Mouse (Mus musculus) heart, embryonic 11.5 days (tissue): ENCODE data around the gene Pfkfb4. TPM values are rescaled to one million over a fixed set of nuclear protein-coding genes. Genes with fewer than 3 reads are reported as not detected.

Experiments used
- ATAC-seq: fragments of 200-750 bp; cut with Nextera tagmentation; replicated peaks from 2 replicates; pipeline ENCODE4 v1.8.0; 2017; ENCODE audit warnings: moderate library complexity; ENCODE audit not compliant: insufficient number of reproducible peaks, low FRiP score, low TSS enrichment
- H3K27ac ChIP-seq: fragments of 300-500 bp; sonication (generic); 2 replicates; pipeline ENCODE4 v1.5.1; 2014; ENCODE audit warnings: mild to moderate bottlenecking, low read depth, low read length
- H3K27me3 ChIP-seq: fragments of 300-500 bp; sonication (generic); 2 replicates; pipeline ENCODE4 v1.6.1; 2014; ENCODE audit warnings: mild to moderate bottlenecking, low read length, mixed read lengths; ENCODE audit not compliant: control insufficient read depth, insufficient read depth
- H3K36me3 ChIP-seq: fragments of 300-500 bp; sonication (generic); 2 replicates; pipeline ENCODE4 v1.6.1; 2014; ENCODE audit warnings: mild to moderate bottlenecking, low read length, moderate library complexity, mixed read lengths; ENCODE audit not compliant: control insufficient read depth, insufficient read depth
- H3K4me1 ChIP-seq: fragments of 300-500 bp; sonication (generic); 2 replicates; pipeline ENCODE4 v1.6.1; 2014; ENCODE audit warnings: low read length; ENCODE audit not compliant: control insufficient read depth, insufficient read depth
- H3K4me2 ChIP-seq: fragments of 300-500 bp; sonication (generic); 2 replicates; pipeline ENCODE4 v1.6.1; 2014; ENCODE audit warnings: mild to moderate bottlenecking, moderate library complexity
- H3K4me3 ChIP-seq: fragments of 300-500 bp; sonication (generic); 2 replicates; pipeline ENCODE4 v1.5.1; 2014; ENCODE audit warnings: low read depth, low read length
- H3K9ac ChIP-seq: fragments of 300-500 bp; sonication (generic); 2 replicates; pipeline ENCODE4 v1.6.1; 2014; ENCODE audit warnings: mild to moderate bottlenecking, low read depth, low read length, moderate library complexity
- H3K9me3 ChIP-seq: fragments of 300-500 bp; sonication (generic); replicated peaks from 2 replicates; pipeline ENCODE4 v1.6.1; 2016; ENCODE audit warnings: low read length; ENCODE audit not compliant: control insufficient read depth
- WGBS: fragments of 180-500 bp; shearing (Covaris S2); extraction: QIAGEN DNeasy Blood & Tissue Kit; methylation state at CpG from one replicate; pipeline ENCODE4 v1.1.7; 2014; ENCODE audit not compliant: insufficient replicate concordance; 5-methylcytosine and 5-hydroxymethylcytosine counted together
- polyA plus RNA-seq: library from polyadenylated mRNA; unstranded; fragments of >200 nt; fragmentation: Nextera tagmentation; extraction: Ambion mirVana; gene quantifications from 2 replicates; pipeline ENCODE4 v1.2.1, GENCODE M21; 2014

The Pfkfb4 gene
- polyA plus RNA-seq, 1 experiment from 2014 or later, result 4.5 TPM

DNA sequence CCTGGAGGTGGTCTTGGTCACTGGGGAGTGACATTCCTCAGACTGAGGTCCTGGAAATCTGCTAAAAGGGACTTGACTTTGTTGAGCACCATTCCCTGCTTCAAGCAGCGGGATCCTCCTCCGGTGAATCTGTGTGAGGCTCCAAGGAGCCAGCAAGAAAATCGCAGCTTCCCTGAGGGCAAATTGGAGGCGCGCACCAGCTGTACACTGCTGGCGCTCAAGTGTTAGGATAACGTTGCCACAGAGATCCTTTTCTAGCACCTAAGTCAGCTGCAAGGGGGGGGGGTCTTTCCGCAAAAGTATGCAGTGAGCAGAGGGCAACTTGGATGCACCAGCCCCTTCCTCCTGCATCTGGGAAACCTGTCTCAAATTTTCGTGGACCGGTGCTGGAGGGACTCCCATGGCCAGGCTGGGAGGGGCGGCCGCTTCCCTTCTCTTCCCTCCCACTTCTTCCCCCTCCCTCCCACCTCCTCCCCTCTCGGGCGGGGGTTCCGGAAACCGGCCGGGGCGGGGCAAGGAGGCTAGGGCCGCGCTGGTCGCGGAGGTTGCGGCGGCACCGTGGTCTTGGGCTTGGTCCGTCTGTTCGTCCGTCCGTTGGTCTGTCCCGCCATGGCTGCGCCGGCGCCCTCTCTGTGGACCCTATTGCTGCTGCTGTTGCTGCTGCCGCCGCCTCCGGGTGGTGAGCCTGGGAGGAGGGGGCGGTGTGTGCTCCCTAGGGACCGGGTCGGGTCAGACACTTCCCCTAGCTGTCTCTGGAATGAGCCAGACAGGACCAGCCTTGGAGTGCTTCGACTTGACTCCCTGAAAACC is 46.7 kb downstream of the Pfkfb4 start, which contains the start of gene Shisa5:
Shisa5 (plus strand) TSS at position 480 of the 810 bp plus-strand sequence.
- Histone ChIP-seq H3K9me3 (no peaks in the 10 kb centered on the region), H3K4me1 (peaks cover 29% of the 10 kb centered on the region), H3K36me3 (no peaks in the 10 kb centered on the region), H3K9ac (peak within 1 kb of the TSS; percentile 86), H3K4me3 (peak within 1 kb of the TSS; percentile 70), H3K27ac (peak within 1 kb of the TSS; percentile 62), H3K27me3 (no peaks in the 10 kb centered on the region), H3K4me2 (peak within 1 kb of the TSS; percentile 87)
- peak; percentile 87 for ATAC-seq
- 2% methylated on average over 32 of the region's 40 CpGs for WGBS

GRCm38 (mm10) chr9:109038901-109039364 is 47.4 kb downstream of the Pfkfb4 start:
- WGBS, result 14% methylated on average over 8 of the region's 8 CpGs
- H3K27ac ChIP-seq, result peak overlapping the region; percentile 62
- no peaks in the 10 kb centered on the region for H3K27me3 ChIP-seq
- no peaks in the 10 kb centered on the region for H3K36me3 ChIP-seq
- peak overlapping the region; percentile 70 for H3K4me3 ChIP-seq
- peaks cover 29% of the 10 kb centered on the region for H3K4me1 ChIP-seq
- H3K9me3 ChIP-seq, result no peaks in the 10 kb centered on the region
- peak; percentile 31 for ATAC-seq
- peak overlapping the region; percentile 87 for H3K4me2 ChIP-seq
- H3K9ac ChIP-seq, result peak overlapping the region; percentile 86

- peak overlapping the region; percentile 70 for H3K4me3 ChIP-seq
- no peaks in the 10 kb centered on the region for H3K9me3 ChIP-seq
- no peak overlapping the region for H3K27ac ChIP-seq
- H3K4me1 ChIP-seq, result peaks cover 29% of the 10 kb centered on the region
- ATAC-seq, result no peak
- no peak overlapping the region for H3K9ac ChIP-seq
- peak overlapping the region; percentile 87 for H3K4me2 ChIP-seq
- H3K27me3 ChIP-seq, result no peaks in the 10 kb centered on the region
- 68% methylated on average over 4 of the region's 4 CpGs for WGBS
- H3K36me3 ChIP-seq, result no peaks in the 10 kb centered on the region
Observed at GRCm38 (mm10) chr9:109039681-109040080, 48.1 kb downstream of the Pfkfb4 start.

DNA sequence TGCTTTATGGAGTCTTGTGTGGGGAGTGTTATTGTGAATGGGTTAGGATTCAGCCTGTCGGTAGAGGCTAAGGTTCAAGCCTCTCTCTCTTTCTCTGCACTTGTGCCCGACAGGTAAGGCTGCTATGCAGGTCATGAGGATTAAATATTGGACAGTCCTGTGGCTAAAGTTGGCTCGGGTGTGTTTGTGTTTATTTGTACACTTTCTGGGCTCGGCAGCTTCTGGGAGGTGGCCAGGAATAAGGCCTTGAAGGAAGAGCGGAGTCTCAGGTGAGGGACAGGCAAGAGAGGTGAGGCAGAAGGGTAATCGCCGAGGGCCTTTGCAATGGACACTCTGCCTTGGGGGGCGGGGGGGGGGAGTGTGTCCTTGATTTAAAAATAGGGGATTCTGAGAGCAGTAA is 48.6 kb downstream of the Pfkfb4 start:
- ATAC-seq, result no peak
- peaks cover 29% of the 10 kb centered on the region for H3K4me1 ChIP-seq
- peak overlapping the region; percentile 87; the same call in 1 of the 2 replicates for H3K4me2 ChIP-seq
- no peak overlapping the region for H3K4me3 ChIP-seq
- H3K9ac ChIP-seq, result no peak overlapping the region
- H3K27me3 ChIP-seq, result no peaks in the 10 kb centered on the region
- 83% methylated on average over 8 of the region's 8 CpGs for WGBS
- H3K36me3 ChIP-seq, result no peaks in the 10 kb centered on the region
- H3K9me3 ChIP-seq, result no peaks in the 10 kb centered on the region
- H3K27ac ChIP-seq, result no peak overlapping the region

GRCm38 (mm10) chr9:109040906-109041305 is 49.3 kb downstream of the Pfkfb4 start:
- H3K4me2 ChIP-seq, result peak overlapping the region; percentile 39
- H3K4me3 ChIP-seq, result no peak overlapping the region
- H3K27me3 ChIP-seq, result no peaks in the 10 kb centered on the region
- 0 out of 2 replicates have a peak overlapping the region, but pooled peaks have one; percentile 22 for H3K27ac ChIP-seq
- H3K36me3 ChIP-seq, result no peaks in the 10 kb centered on the region
- peak overlapping the region; percentile 22; the same call in 1 of the 2 replicates for H3K9ac ChIP-seq
- H3K9me3 ChIP-seq, result no peaks in the 10 kb centered on the region
- H3K4me1 ChIP-seq, result peaks cover 29% of the 10 kb centered on the region
- 34% methylated on average over 6 of the region's 6 CpGs for WGBS
- peak; percentile 33; the same call in 1 of the 2 replicates for ATAC-seq

DNA sequence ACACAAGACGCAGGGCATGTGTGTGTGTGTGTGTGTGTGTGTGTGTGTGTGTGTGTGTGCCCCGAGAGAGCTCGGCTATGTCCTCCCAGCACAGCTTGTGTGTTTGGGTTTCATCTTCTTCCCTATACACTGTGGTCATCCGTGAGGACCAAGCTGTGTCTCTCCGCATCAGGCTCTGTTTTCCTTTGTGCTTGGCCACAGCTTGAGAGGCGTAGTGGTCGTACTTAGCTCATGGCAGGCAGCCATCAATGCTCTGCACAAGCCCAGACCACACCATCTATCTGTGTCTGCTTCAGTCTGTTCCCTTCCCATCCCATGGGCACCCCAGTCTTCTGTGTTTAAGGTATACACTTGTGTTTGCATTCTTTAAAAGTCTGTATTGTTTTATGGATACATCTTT is 49.8 kb downstream of the Pfkfb4 start:
- H3K4me2 ChIP-seq, result peak overlapping the region; percentile 39
- peak overlapping the region; percentile 16; the same call in 1 of the 2 replicates for H3K9ac ChIP-seq
- 62% methylated on average over 7 of the region's 7 CpGs for WGBS
- peak overlapping the region; percentile 22; the same call in 1 of the 2 replicates for H3K27ac ChIP-seq
- H3K4me3 ChIP-seq, result no peak overlapping the region
- H3K36me3 ChIP-seq, result no peaks in the 10 kb centered on the region
- no peaks in the 10 kb centered on the region for H3K27me3 ChIP-seq
- peaks cover 29% of the 10 kb centered on the region for H3K4me1 ChIP-seq
- ATAC-seq, result no peak
- H3K9me3 ChIP-seq, result no peaks in the 10 kb centered on the region

DNA sequence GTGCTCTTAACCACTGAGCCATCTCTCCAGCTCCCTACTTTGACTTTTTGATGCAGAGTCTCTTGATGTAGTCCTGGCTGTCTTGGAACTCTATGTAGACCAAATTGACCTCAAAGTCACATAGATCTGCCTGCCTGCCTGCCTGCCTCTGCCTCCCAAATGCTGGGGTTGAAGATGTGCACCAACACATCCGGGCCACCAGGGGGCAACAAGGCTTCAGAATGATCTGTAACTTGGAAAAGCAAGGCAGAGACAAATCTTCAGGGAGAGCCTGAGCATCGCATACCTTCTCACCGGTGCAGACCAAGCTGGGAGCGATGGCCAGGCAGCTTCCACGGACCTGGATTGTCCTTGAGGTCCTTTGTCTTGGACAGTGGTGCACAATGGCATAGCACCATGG is 54.7 kb downstream of the Pfkfb4 start:
- no peak overlapping the region for H3K27ac ChIP-seq
- peaks cover 3% of the 10 kb centered on the region; the same call in 1 of the 2 replicates for H3K36me3 ChIP-seq
- no peak overlapping the region for H3K4me3 ChIP-seq
- H3K4me1 ChIP-seq, result peaks cover 2% of the 10 kb centered on the region; the same call in 1 of the 2 replicates
- WGBS, result 36% methylated on average over 5 of the region's 5 CpGs
- ATAC-seq, result no peak
- no peak overlapping the region for H3K9ac ChIP-seq
- no peaks in the 10 kb centered on the region for H3K27me3 ChIP-seq
- no peak overlapping the region for H3K4me2 ChIP-seq
- no peaks in the 10 kb centered on the region for H3K9me3 ChIP-seq

DNA sequence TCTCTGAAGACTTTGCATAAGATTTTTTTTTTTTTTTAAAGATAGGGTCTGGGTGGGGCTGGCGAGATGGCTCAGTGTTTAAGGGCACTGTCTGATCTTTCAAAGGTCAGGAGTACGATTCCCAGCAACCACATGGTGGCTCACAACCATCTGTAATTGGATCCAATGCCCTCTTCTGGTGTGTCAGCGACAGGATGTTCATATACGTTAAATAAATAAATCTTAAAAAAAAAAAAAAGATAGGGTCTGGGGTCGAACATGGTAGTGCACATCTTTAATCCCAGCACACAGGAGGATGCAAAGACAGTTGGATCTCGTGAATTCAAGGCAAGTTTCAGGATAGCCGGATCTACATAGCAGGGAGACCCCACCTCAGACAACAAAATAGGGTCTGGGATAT is 57.7 kb downstream of the Pfkfb4 start:
- Histone ChIP-seq H3K9ac (no peak overlapping the region), H3K4me2 (no peak overlapping the region), H3K27me3 (no peaks in the 10 kb centered on the region), H3K4me3 (no peak overlapping the region), H3K9me3 (no peaks in the 10 kb centered on the region), H3K36me3 (peaks cover 3% of the 10 kb centered on the region; the same call in 1 of the 2 replicates), H3K27ac (no peak overlapping the region), H3K4me1 (0 out of 2 replicates have a peak, but pooled peaks cover 1% of the 10 kb centered on the region)
- WGBS, result 80% methylated on average over 7 of the region's 7 CpGs
- ATAC-seq, result no peak
